Mouse (Mus musculus): ENCODE data around the gene Pkp2.

GRCm38 (mm10) chr16:16215645-16216387 is 2.7 kb downstream of the Pkp2 start:
- TF ChIP-seq CTCF (IDR thresholded peaks at IDR 0.05; ENCODE audit: control insufficient read depth, insufficient read depth, insufficient read length) (no peak), MAX (IDR thresholded peaks at IDR 0.05) (no peak), MYOD1 (IDR thresholded peaks at IDR 0.05; ENCODE audit: control insufficient read depth, insufficient read length, low read depth) (no peak), CEBPB (IDR thresholded peaks at IDR 0.05; ENCODE audit: low read depth) (no peak)

All from C2C12 (cell line).